In genomic region chr5:127198850-127199249, GRCm38 (mm10) we compare ENCODE assay signal across 10 mouse cellular contexts. TPM values are rescaled to one million over a fixed set of nuclear protein-coding genes. Genes with fewer than 3 reads are reported as not detected.
DNase-seq lines count a peak whose midpoint lies in the region; ATAC-seq and TF ChIP-seq lines count a peak whose summit lies in the region.
"Had no signal": no experiment of that assay in that cellular context is flagged by ENCODE, and none has a peak within 500 bp of the region (broad histone marks: within the 10 kb centered on the region; RNA-seq: fewer than 3 reads in every experiment).

No protein-coding gene starts in this region.

- no peak overlapping the region for H3K4me3 ChIP-seq in kidney, postnatal 0 days (replicated peaks; ENCODE audit: low read depth, low read length)
- no peak overlapping the region for H3K4me3 ChIP-seq in kidney, embryonic 16.5 days (ENCODE audit: low read length)
- H3K4me3 ChIP-seq: embryonic facial prominence, embryonic 12.5 days; limb, embryonic 15.5 days had no signal

- WGBS in kidney, postnatal 0 days, result 61% methylated on average over 4 of the region's 4 CpGs
- 65% methylated on average over 4 of the region's 4 CpGs for WGBS in kidney, embryonic 16.5 days

- no peaks in the 10 kb centered on the region for H3K9me3 ChIP-seq in kidney, postnatal 0 days (replicated peaks; ENCODE audit: low read length)
- H3K9me3 ChIP-seq in kidney, embryonic 16.5 days (ENCODE audit: low read length), result peaks cover 3% of the 10 kb centered on the region; the same call in 1 of the 2 replicates
- H3K9me3 ChIP-seq: embryonic facial prominence, embryonic 12.5 days; limb, embryonic 15.5 days had no signal

- H3K4me2 ChIP-seq in kidney, postnatal 0 days (ENCODE audit: low read length), result no peak overlapping the region
- H3K4me2 ChIP-seq in kidney, embryonic 16.5 days (replicated peaks; ENCODE audit: low read depth, low read length), result no peak overlapping the region
- H3K4me2 ChIP-seq: embryonic facial prominence, embryonic 12.5 days; limb, embryonic 15.5 days had no signal

- ATAC-seq in kidney, postnatal 0 days (replicated peaks; ENCODE audit: low FRiP score, low read depth), result no peak
- ATAC-seq in kidney, embryonic 16.5 days (ENCODE audit: low FRiP score, low TSS enrichment), result no peak

- H3K36me3 ChIP-seq in kidney, postnatal 0 days (ENCODE audit: insufficient read depth, low read length), result no peaks in the 10 kb centered on the region
- H3K36me3 ChIP-seq in kidney, embryonic 16.5 days (ENCODE audit: insufficient read depth, low read length), result no peaks in the 10 kb centered on the region
- H3K36me3 ChIP-seq: embryonic facial prominence, embryonic 12.5 days; limb, embryonic 15.5 days had no signal

- TF ChIP-seq CTCF in kidney, postnatal 0 days (IDR thresholded peaks at IDR 0.05; ENCODE audit: low read depth), result peak; percentile 48
- TF ChIP-seq CTCF in brain, embryonic 14.5 days (IDR thresholded peaks at IDR 0.05; ENCODE audit: borderline replicate concordance, extremely low read depth, insufficient read depth, insufficient read length), result peak; percentile 50; the same call in 1 of the 2 replicates

- H3K9ac ChIP-seq in kidney, postnatal 0 days (ENCODE audit: low read depth, low read length), result no peak overlapping the region
- no peak overlapping the region for H3K9ac ChIP-seq in kidney, embryonic 16.5 days (replicated peaks; ENCODE audit: low read length)
- H3K9ac ChIP-seq: embryonic facial prominence, embryonic 12.5 days; limb, embryonic 15.5 days had no signal

- H3K27ac ChIP-seq in kidney, postnatal 0 days, result no peak overlapping the region
- no peak overlapping the region for H3K27ac ChIP-seq in kidney, embryonic 16.5 days (ENCODE audit: low read length)
- H3K27ac ChIP-seq: embryonic facial prominence, embryonic 12.5 days; limb, embryonic 15.5 days had no signal

- TF ChIP-seq POLR2A in brain, embryonic 14.5 days (IDR thresholded peaks at IDR 0.05; ENCODE audit: borderline replicate concordance, extremely low read depth, insufficient read depth, insufficient read length, poor library complexity, severe bottlenecking), result no peak

- DNase-seq in cerebellum, postnatal 14 days, result peak; percentile 13 to 29
- no peak for DNase-seq in cerebellum, adult 9-11 months
- DNase-seq in kidney, postnatal 0 days (ENCODE audit: low spot score), result no peak
- DNase-seq in 3T3-L1 (ENCODE audit: low read depth, low spot score), result peak; percentile 5
- DNase-seq in brain, embryonic 14.5 days (ENCODE audit: low read depth), result no peak
- no peak for DNase-seq in frontal cortex, postnatal 36 days (ENCODE audit: low spot score in 2 of 2)
- DNase-seq in thymus, adult 18-20 months, result no peak

- no peaks in the 10 kb centered on the region for H3K4me1 ChIP-seq in kidney, postnatal 0 days (replicated peaks; ENCODE audit: insufficient read depth, low read length)
- no peaks in the 10 kb centered on the region for H3K4me1 ChIP-seq in kidney, embryonic 16.5 days (ENCODE audit: insufficient read depth, low read length)
- H3K4me1 ChIP-seq: embryonic facial prominence, embryonic 12.5 days; limb, embryonic 15.5 days had no signal

- H3K27me3 ChIP-seq in kidney, postnatal 0 days (ENCODE audit: insufficient read depth, low read length), result no peaks in the 10 kb centered on the region
- no peaks in the 10 kb centered on the region for H3K27me3 ChIP-seq in kidney, embryonic 16.5 days (ENCODE audit: insufficient read depth, low read length)
- H3K27me3 ChIP-seq: embryonic facial prominence, embryonic 12.5 days; limb, embryonic 15.5 days had no signal

RNA-seq across cellular contexts. Expression of gene Tmem132c, which starts 42.8 kb away (rescaled TPM):
- 0.74 and 0.75 TPM in 2 replicates for polyA plus RNA-seq in kidney, postnatal 0 days (2015; fragmentation: Nextera tagmentation; extraction: Ambion mirVana)
- 1.3 and 1.5 TPM in 2 replicates for polyA plus RNA-seq in kidney, embryonic 16.5 days (2015; fragmentation: Nextera tagmentation; extraction: Ambion mirVana)
- 9.5 and 17.2 TPM in 2 replicates for polyA plus RNA-seq in brain, embryonic 14.5 days (2012; rRNA removed)

Comparison
In these comparisons a context has a peak if more than half of its experiments do, and no peak if none do; other contexts are left out.
1. DNase-seq: peak in cerebellum, postnatal 14 days (2 of 2) and 3T3-L1 (single experiment); none in cerebellum, adult 9-11 months (single experiment), kidney, postnatal 0 days (single experiment), brain, embryonic 14.5 days (single experiment), frontal cortex, postnatal 36 days (0 of 2) and thymus, adult 18-20 months (0 of 2).